Mouse (Mus musculus): ENCODE results near the gene Clec16a.

The Clec16a gene

DNA sequence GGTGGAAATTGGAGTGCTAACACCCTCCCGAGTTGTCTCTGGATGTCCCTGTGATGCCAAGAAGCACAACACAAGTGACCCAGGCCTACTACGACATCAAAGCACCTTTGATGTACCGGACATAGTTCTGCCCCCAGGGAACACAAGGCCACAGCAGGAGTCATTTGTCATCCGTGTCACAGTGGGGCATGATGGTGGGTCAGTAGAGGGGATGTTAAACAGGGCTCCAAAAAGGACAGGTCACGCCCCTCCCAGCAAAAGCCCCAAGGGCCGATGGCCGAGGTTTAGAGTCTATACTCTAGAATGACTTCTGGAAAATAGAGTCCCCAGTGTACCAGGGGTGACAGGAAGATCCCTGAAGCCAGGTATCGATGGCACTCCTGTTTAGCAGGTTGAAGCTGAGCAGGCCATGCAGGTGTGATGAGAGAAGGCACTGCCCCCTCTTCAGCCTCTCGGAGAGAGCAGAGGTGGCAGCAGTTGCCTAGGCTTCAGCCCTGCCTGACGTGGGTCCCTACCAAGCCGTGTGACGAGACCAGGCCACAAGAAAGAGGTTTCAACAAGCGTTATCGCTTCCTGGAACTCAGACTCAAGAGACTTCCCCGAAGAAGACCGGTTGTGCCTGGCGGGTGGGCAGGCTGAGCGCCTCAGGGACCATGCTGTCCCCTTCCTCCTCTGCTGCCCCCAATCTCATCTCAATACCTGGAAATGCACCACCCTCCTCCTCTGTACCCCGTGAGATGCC, 226.8 kb downstream of the Clec16a start:
- in situ Hi-C loops (cut with MboI; ENCODE audit: unreplicated experiment in 2 of 2) = loop anchor here in 1 of 2 experiments (5.0 to 10.0 kb wide), 2 partner anchors 40 to 127 kb away; no protein-coding TSS in a partner anchor

DNA sequence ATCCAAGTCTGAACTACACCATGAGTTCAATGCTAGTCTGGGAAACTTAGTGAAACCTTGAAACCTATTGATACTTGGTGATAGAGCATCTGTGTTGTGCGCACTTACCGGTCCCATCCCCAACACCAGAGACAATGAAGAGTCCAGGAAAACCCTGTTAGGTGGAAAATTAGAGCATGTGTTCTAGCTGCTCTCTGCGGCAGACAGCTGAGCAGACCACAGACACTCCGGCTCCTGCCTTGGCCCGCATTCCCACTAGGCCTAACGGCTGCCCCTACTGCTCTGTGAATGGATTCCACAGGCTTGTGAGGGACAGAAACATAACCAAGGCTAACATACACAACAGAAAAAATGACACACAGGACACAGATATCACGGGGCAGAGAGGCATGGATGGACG, 228.4 kb downstream of the Clec16a start:
- in situ Hi-C loops (cut with MboI; ENCODE audit: unreplicated experiment in 2 of 2) = loop anchor here in 1 of 2 experiments (5.0 to 10.0 kb wide), 2 partner anchors 41 to 129 kb away; no protein-coding TSS in a partner anchor

DNA sequence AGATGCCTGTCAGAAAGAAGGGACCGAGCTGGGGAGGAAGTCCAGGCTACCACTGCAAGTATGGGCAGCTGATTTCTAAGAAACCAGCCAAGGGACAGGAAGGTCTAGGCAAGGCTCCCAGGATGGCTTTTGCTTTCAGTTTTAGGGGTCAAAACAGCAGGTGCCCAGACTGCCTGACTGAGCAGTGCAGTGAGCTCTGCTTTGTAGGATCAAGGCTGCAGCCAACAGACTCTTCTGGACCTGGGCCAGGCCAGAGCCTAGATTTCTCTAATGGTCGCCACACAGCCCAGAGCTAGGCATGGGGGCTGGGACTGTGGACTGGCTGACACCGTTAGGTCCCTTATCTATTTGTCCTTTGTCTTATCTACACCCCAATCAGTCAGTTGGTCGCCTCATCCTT, 229.6 kb downstream of the Clec16a start:
- in situ Hi-C loops (cut with MboI; ENCODE audit: unreplicated experiment in 2 of 2) = loop anchor here in 1 of 2 experiments (5.0 to 10.0 kb wide), 2 partner anchors 42 to 130 kb away; no protein-coding TSS in a partner anchor

DNA sequence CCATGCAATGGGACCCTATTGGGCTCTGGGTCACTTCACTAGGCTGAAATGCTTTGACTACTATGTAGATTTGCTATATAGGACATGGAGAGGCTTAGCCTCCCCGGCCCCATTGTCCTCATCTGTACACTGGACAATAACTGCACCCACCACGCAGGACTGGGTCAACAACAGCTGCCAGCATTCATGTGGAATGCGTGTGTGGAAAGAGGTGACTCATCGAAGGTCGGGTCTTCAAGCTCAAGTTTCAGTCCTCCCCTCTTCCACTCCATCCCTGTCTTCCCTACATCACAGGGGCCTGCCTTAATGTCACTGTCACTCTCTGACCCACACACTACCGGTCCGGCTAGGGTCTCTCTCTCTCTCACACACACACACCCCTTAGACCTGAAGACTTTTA, 231.2 kb downstream of the Clec16a start:
- in situ Hi-C loops (cut with MboI; ENCODE audit: unreplicated experiment in 2 of 2) = loop anchor here in 1 of 2 experiments (10.0 kb wide), 1 partner anchor 132 kb away; no protein-coding TSS in a partner anchor

DNA sequence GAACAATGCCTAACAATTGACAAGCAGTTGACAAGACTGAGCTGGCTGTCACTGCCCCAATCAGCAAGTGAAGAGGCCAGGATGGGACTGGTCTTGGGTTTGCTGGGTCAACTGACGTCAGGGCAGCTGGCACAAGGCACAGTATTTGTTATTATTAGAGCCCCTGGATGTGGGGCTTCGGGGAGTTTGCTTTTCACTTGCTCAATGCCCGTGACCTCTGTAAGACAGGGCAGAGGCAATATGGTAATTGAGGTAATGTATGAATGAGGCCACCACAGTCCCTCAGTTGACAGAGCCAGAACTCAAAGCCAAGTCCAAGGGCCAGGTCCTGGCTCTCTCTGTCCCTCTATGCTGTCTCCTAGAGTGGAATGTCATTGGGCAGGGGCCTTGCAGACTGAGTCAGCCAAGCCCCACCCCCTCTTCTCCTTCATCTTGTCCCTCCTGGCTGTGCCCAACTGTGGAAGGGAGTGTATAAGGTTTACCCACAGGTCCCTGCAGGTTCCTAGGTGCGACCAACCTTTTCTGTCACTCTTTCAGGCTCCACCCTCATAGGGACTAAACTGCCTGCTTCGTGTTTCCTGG, 232.5 kb downstream of the Clec16a start:
- in situ Hi-C loops (cut with MboI; ENCODE audit: unreplicated experiment in 2 of 2) = loop anchor here in 1 of 2 experiments (10.0 kb wide), 1 partner anchor 133 kb away; no protein-coding TSS in a partner anchor

DNA sequence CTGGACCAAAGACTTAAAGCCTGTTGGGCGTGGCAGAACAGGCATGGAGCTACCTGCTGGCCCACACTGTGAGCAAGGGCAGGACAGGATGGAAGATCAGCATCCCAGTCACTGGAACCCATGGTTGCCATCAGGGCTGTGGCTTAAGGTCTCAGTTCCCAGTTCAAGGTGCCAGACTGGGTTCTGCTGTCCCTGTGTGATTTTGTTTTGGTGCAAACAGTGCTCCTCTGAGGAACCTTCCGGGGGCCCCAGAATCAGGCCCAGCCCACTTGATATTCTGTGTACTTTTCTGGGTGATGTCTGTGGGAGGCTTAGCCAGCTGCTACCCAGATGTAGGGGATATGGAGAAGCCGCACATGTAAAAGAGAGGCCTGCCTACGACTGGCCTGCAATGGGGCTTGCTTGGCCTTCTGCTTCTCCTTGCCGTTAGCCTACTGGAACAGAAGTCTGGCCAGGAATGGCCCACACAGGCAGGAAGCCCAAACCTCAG, 235.5 kb downstream of the Clec16a start:
- in situ Hi-C loops (cut with MboI; ENCODE audit: unreplicated experiment in 2 of 2) = no loop called here

DNA sequence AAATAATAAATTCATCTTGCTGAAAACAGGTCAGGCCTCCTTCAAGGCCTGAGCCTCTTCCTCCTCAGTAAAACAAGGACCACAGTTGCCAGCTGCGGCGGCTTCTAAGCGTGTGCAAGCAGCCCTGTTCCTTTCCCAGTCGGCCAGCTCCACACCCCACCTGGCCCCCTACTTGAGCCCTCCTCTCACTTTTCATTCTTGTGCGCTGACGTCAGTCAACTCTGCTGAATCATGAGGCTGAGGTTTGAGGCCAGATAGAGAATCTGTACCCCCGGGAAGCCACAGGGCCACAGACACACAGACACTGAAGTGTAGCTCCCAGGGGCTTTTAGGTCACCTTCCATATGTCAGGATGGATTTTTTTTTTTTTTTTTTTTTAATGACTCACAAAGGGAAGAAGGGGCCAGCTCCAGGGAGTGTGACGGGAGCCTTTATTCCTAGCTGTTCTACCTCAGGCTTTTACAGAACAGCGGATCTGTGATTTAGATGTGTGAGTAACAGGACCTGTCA, 236.8 kb downstream of the Clec16a start:
- in situ Hi-C loops (cut with MboI; ENCODE audit: unreplicated experiment in 2 of 2) = no loop called here

DNA sequence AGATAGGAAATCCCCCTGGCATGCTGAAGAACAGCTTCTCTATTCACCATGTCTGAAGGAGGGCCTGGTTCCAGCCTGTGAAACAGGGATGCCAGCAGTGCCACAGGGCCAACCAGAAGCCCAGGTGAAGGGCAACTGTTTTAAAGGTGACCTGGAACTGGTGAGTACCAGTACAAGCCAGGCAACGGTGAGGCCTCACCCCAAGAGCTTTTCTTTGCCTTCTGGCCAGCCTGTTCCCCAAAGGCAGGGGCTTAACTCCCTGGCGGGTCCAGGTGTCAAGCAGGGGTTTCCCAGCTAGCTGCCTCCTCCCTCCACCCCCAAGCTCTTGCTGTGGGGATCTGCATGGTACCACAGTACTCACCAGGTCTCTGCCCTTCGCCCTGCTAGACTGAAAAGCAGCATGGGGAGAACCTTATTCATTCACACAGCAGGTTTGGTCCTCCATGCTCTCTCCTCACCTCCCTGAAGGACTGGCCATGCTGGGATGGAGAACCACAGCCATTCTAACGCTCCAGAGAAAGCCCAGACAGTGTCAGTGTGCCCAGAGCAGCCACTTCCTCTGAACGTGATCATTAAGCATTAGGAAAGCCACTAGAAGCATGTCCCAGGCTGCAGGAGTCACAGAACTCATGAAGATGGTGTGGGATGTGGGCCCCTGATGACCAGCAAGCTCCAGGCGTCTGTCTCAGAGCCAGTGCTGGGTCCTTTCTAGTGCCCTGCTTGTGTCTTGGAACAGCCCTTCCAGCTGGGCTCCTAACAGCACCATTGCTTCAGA, 237.4 kb downstream of the Clec16a start:
- in situ Hi-C loops (cut with MboI; ENCODE audit: unreplicated experiment in 2 of 2) = no loop called here

DNA sequence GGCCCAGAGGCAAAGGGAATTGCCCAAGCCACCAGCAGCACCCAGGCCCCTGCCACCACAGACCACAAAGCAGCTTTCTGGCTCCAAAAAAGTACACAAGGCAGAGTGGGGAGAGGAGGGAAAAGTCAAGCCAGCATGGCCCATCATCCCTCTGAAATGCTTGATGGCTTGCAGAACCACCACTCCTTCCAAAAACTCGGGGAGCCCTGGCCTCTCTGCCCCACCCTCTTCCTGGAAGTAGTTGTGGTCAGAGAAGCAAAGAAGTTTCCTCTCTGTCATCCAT, 238.0 kb downstream of the Clec16a start:
- in situ Hi-C loops (cut with MboI; ENCODE audit: unreplicated experiment in 2 of 2) = no loop called here

DNA sequence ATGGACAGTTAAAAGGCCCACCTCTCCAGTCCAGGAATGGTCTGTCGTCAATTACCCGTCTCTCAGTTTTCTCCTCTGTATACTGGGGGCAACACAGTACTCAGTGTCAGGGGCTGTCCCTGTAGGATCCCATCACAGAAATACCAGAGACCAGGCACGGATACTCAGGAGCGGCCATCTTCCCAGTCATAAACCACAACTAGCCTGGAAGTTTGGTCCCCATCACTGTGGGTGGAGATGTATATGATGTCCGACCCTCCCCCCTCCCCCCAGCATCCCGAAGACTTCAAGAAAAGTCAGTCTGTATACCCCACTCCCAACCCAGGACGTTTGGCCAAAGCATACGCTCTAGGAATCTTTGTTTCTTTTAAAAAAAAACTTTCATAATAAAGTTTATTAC, 238.3 kb downstream of the Clec16a start:
- in situ Hi-C loops (cut with MboI; ENCODE audit: unreplicated experiment in 2 of 2) = no loop called here

DNA sequence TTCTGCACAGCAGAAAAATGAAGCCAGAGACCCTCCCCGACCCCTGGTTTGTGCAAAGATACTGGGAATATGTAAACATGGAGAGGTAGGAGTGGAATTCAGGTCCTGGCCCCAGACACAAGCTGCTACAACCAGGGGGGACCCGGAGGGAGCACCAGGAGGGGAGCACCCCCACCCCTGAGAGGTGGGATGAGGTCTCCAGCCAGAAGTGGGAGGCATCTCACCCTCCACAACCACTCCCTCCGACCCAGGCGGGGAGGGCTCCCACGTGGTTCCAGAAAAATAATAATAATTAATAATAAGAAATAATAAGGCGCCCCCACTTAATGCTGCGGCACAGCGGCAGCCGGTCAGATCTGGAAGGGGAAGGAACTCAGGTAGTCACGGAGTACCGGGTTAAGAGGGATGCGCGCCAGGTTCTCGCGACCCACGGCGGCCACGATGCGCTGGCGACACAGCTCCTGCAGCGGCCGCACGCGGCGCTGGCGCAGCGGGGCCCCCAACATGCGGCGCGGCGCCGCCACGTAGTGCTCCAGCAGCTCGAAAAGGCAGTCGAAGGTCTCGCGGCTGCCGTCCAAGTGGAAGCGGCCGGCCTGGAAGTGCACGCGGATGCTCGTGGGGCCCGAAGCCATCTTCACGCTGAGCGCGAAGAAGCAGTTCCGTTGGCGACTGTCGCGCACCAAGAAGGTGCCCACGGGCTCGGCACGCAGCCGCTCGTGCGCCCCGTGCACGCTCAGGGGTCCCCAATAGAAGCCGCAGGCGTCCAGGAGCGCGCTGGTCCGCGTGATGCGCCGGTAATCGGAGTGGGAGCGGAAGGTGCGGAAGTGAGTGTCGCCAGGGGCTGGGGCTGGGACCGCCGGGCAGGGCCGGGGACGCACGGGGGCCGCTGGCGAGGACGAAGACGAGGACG, 239.0 kb downstream of the Clec16a start:
- in situ Hi-C loops (cut with MboI; ENCODE audit: unreplicated experiment in 2 of 2) = no loop called here

DNA sequence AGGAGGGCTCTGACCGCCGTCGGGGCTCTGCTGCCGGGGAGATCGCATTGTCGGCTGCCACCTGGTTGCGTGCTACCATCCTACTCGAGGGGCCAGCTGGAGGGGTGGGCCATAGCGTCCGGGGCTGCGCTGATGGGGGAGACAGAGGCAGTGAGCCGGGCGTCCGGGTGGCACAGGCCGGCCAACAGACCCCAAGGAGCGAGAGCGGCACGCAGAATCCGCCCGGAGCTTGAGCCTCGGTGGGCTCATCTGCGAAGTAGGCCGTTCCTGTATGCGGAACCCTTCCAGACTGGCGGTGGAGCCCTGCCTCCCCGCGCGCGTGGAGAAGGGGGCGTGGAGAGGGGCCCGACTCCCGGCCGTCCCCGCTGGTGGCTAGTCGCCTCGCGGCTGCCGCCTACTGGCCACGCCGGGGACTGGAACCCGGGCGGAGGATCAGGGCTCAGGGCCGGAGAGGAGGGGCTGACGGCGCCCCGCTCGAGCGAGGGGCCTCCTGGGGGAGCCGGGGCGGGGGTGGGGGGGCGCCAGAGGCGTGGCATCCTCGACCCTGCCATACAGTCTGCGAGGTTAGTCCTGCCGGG, 239.7 kb downstream of the Clec16a start:
- in situ Hi-C loops (cut with MboI; ENCODE audit: unreplicated experiment in 2 of 2) = loop anchor here in 1 of 2 experiments (5.0 kb wide), 3 partner anchors 62 to 208 kb away; no protein-coding TSS in a partner anchor

DNA sequence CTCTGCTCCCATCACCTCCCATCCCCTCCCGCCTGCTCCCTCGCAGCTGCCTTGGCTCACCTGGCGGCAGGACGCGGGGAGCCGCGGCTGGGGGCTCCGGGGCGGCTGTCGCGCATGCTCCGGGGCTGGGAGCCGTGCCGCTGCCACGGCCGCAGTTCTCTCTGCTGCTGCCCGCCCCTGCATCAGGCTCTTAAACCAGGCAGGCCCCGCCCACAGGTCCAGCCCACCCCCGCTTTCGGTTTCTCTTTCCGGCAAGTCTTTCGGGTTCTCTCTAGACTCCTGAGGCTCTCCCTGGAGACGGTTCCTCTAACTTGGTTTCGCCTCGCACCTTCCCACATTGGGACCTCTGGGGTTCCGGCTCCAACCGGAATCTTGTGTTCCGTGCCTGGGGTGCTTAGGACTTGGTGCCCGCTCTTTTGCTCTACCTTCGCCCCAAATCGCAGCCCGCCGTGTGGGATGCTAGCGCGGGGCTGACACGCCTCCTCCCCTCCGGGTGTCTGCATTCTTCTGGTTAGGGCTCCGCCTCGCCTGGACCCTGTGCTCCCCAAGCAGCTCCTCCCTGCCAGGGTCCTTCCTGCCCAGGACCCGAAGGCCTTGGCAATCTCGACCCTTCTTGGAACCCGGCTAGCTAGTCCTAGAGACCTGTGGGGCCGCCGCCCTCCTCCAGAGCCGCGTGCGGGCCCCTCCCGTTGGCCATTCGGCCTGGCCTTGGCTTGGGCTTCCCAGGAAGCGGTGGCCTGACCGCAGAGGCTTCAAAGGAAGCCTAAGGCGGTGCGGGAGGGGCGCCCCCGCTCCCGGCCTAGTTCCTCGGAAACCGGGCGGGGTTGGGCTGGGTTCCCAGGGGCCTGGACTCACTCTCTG, 240.5 kb downstream of the Clec16a start, which contains the start of gene Socs1:
TSS of gene Socs1 (minus strand) at position 166 of the 861 bp plus-strand sequence.
- in situ Hi-C loops (cut with MboI; ENCODE audit: unreplicated experiment in 2 of 2) = loop anchor here in 1 of 2 experiments (5.0 kb wide), 3 partner anchors 62 to 208 kb away; no protein-coding TSS in a partner anchor

DNA sequence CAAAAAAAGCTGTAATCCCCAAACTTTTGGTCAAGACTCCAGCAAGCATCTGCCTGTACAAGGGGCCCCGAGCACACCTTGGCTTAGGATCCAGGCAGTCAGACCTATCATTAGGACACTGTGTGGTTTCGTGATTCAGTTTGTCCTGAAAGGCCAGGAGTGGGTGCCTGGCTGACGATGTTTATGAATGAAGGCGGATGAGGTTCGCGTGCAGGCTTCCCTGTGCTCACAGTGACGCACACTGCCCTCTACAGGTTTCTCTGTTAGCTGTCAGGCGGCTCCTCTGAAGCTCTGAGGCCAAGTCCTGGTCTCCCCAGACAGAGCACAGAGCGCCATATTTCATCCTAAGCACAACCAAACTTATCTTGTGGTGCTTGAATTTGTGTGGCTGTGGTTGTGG, 241.1 kb downstream of the Clec16a start:
- in situ Hi-C loops (cut with MboI; ENCODE audit: unreplicated experiment in 2 of 2) = loop anchor here in 1 of 2 experiments (5.0 kb wide), 3 partner anchors 61 to 209 kb away; no protein-coding TSS in a partner anchor

DNA sequence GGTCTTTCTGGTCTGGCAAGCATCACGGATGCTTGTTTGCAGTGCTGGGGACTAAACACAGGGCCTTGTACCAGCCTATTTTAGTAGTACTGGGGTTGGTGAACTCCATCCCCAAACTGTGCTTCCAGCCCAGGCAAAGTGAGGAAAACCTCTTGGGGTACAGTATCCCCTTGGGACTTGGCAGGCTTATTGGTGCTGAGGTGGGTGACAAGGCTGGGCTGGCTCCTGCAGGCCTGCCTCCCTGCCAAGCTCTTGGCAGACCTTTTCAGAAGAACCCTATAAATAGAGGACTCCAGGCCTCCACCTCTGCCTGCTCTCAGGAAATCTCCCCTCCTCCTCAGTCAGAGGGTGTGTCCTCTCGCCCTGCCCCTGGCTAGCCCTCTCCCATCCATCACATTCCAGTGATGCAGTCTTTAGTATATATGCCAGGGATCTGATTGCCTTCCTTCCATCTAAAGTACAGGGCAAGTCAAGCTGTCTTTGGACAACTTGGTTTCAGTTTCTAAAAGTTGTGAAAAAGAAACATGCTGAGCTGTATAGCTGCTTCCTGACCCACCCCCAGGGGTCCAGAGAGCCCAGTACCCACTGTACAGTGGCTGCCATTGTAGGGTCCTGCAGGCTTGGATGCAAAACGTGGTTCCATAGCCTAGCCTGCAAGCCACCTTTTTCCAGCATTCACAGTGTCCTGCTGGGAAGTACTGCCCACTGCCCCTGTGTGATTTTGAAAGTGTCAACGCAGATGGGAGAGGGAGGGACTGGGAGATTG, 241.8 kb downstream of the Clec16a start:
- in situ Hi-C loops (cut with MboI; ENCODE audit: unreplicated experiment in 2 of 2) = loop anchor here in 1 of 2 experiments (5.0 kb wide), 3 partner anchors 60 to 210 kb away; no protein-coding TSS in a partner anchor

DNA sequence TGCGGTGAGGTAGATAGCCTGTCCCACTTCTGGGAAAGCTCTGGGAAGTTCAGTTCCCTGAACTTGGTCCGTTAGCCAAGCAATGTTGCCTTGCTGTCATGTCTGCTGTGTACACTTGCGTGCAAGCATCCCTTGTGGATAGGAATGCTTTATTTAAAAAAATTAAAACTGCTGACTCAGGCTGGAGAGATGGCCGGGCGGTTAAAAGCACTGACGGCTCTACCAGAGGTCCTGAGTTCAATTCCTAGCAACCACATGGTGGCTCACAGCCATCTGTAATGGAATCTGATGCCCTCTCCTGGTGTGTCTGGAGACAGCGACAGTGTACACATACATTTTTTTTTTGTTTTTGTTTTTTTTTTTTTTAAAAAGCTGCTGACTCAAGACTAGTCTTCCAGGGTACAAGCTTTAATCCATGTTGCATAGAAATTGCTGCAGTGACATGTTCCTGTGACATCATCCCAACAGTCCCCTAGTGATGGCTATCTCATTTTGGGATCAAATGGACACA, 242.5 kb downstream of the Clec16a start:
- in situ Hi-C loops (cut with MboI; ENCODE audit: unreplicated experiment in 2 of 2) = loop anchor here in 1 of 2 experiments (5.0 kb wide), 3 partner anchors 60 to 210 kb away; no protein-coding TSS in a partner anchor

DNA sequence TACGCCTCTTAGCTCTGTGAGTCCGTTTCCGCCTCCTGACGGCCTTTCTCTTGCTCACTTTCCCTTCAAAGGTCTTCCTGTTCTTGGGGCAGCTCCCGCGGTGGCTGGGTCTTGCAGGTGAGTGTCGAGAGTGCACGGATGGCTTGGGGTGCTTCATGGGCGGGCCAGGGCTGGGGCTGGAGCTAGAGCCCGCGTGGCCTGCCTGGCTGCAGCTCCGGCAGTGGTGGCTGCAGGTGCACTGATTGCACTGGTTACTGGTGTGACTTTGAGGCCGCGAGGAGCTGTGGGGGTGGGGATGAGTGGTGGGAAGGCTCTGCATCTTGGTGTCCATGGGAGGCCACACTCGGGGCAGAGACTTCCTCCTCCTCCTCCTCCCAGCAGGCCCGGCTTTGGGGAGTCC, 243.1 kb downstream of the Clec16a start, which contains the start of gene Tnp2:
TSS of gene Tnp2 (minus strand) at position 390 of the 400 bp plus-strand sequence.
- in situ Hi-C loops (cut with MboI; ENCODE audit: unreplicated experiment in 2 of 2) = loop anchor here in 1 of 2 experiments (5.0 kb wide), 3 partner anchors 59 to 211 kb away; no protein-coding TSS in a partner anchor

Data from v-Abl transformed pro-B cells (cell line).